Mouse (Mus musculus): ENCODE results near the gene Myo16.

Gene Myo16

DNA sequence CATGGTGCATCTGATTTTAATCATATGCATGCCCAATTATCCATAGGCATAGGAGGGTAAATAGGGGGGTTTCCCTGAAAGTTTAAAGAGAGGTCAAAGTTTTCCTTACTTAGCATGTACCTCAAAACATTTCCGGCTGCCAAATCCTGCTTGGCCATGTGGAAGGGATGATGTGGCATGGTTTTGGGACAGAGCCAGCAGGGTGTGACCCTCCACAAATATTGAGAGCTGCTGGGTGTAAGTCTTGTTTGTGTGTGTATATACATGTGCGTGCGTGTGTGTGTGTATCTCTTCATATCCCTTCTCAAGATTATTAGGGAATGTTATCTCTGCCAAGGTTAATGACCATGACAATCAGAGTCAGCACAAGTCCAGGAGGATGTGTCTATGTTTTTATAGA is 150.3 kb downstream of the Myo16 start:
- no peak for DNase-seq (ENCODE audit: low read depth)

DNA sequence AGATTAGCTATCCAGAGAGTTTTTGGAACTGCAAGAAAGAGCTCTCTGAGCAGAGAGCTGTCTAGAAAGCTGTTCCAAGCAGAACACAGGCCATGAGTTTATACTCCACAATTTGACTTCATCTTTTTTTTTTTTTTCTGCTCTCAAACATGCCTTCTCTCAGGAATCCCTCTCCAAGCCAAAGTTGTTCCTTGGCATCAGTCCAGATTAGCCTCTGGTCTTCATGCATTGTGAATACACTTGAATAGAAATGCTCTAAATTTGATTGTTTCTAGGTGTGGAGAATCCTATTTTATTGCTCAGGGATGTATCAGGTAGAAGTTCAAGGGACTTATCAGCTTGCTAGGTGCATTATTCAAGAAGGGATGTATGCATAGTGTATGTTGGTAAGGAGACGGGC is 151.0 kb downstream of the Myo16 start:
- DNase-seq (ENCODE audit: low read depth): no peak

DNA sequence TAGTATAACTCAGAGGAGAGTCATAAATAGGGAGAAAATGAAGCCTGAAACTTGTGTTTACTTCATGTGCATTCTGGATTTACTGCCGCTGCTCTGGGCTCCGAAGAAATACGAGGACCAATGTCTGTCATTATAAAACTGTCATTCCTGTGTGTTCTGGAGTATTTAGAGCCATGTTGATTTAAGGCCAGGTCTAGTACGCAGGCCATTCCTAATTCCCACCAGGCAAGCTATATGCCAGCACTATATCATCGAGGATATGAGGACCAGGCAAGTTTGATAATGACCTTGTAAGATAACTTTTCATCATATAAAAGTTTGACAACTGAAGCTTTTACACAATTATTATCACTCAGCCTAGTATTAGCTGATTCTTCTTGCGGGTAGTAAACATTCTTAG is 153.6 kb downstream of the Myo16 start:
- no peak for DNase-seq (ENCODE audit: low read depth)

DNA sequence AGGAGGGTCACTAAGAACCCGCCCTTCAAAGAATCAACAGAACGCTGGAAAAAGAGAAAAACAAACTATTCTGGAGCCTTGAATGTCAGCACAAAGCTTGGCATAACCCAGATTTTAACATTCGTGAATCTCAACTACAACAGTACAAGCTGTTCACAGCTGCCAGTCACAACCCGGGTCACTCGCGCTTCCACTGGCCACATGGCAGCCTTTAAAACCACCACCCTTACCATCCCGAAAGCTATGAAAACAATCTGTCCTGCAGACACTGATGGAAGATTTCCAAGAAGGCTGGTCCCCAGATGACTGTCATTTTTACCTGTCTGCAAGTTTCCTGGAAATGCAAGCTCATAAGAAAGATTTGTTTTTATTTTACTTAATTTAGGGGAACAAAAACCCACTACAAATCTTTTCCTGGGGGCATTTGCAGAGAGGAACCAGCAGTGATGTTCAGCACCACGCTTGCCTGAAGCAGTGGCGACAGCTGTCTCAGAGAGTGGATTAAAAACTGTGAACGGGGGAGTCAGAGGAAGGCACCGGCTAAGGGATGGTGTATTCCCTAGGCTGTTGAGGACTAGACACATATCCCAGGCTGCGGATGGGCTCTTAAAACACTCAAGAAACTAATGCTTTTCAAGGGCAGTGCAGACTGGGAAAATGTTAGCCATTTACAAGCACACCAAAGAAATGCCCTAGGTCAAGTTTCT is 154.2 kb downstream of the Myo16 start:
- no peak for DNase-seq (ENCODE audit: low read depth)

GRCm38 (mm10) chr8:10310470-10310869 is 156.8 kb downstream of the Myo16 start:
- no peak for DNase-seq (ENCODE audit: low read depth)

- no peak for DNase-seq (ENCODE audit: low read depth)
Measured at GRCm38 (mm10) chr8:10312316-10312715, 158.6 kb downstream of the Myo16 start.

DNA sequence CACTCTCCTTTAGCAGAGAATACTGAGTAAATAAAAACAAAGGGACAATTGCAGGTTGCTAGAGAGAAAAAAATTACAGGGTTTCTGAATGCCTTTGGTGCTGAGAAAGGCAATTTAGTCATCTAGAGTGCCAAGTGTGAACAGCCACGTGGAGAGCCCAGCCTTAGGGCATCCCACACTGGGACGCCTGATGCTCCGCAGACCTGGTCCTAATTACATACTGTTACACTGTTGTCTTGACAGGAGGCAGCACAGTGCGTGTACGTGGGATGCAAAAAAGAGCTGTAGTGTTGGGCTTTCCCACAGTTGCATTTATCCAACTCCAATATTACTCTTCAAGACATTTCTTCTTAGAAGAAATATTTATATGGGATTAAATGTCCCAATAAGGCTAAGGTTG is 162.5 kb downstream of the Myo16 start:
- no peak for DNase-seq (ENCODE audit: low read depth)

- no peak for DNase-seq (ENCODE audit: low read depth)
Measured at GRCm38 (mm10) chr8:10318103-10318502, 164.4 kb downstream of the Myo16 start.

GRCm38 (mm10) chr8:10350451-10350850 is 196.7 kb downstream of the Myo16 start:
- no peak for DNase-seq (ENCODE audit: low read depth)

DNA sequence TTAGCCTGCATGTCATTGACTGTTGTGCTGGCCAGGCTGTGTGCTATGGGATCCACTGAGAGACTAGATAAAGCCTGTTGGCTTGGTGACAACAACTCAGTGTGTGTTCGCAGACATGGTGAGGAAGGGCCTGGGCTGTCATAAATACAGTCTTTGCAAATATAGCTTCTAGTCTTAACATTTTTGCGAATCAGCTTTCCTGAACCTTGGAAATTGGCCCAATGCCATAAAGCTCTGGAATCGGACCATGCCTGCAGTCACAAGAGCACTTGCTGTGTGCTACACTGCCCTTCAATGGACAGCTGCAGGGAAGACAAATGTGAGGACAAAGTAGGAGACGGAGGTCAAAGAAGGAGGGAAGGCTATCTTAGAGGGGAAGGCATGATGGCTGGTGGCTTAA is 205.0 kb downstream of the Myo16 start:
- DNase-seq (ENCODE audit: low read depth): no peak

- DNase-seq (ENCODE audit: low read depth): no peak
Measured at GRCm38 (mm10) chr8:10362949-10363348, 209.2 kb downstream of the Myo16 start.

DNA sequence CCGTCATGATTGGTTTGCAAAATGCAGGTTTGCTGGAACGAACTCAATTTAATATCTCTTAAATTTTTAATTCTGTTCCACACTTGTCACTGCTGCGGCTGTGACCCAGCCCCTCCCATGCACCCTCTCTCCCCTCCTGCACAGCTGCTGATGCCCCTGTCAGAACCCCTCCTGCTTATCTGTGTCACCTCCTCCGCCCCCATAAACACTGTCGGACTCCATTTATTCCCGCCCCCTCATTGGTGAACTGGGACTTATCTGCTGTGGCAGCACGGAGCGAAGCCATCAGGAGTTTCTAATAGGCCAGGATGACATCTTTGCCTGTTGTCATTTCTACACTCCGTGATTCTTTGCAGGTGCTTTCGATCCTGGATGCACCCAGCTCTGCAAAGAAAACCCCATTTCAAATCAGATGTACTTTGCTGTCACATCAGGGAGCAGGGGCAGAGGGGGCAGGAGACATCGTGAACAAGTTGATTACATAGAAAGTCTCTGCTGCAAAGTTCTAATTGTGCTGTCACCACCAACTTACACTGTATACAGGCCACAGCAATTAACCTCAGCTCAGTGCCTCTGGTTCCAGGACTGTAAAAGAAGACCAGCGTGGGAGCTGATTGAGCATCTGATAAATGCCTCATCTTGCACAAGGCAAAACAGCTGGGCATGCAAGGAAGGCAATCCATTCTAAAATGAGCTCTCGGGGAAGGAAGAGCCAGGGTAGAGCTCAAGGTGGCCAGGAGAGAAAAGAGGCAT is 210.1 kb downstream of the Myo16 start:
- DNase-seq (ENCODE audit: low read depth): no peak

DNA sequence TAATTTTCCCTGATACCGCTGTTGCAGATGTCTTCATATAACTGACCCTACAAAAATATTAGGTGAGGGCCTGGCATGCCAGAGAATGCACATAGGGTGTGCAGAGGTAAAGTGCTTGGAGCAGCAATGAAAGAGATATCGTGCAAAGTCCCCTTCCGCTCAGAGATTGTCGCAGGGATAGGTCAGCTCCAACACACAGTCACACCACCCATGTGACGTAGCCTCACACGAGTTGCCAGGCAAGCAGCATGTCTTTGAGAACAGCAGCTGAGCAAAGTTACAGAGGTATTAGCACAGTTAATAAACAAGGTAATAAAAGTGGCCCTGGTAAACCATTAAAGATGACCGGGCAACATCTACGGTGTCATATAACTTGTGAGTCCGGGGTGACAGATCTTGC is 212.4 kb downstream of the Myo16 start:
- no peak for DNase-seq (ENCODE audit: low read depth)

DNA sequence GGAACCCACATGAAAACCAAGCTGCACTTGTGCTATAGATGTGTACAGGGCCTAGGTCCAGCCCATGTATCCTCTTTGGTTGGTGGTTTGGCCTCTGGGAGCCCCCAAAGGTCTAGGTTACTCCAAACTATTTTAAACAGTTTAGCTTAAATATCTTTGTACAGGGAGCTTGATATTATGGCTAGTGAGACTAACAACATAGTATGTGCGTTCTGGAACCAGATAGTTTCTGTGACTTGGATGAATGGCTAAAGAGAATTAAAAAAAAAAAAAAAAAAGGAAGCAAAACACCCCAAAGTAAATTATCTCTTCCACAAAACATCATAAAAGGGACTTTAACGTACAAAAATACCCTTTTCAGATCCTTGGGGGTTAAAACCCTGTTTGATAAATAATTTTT is 218.9 kb downstream of the Myo16 start:
- no peak for DNase-seq (ENCODE audit: low read depth)

DNA sequence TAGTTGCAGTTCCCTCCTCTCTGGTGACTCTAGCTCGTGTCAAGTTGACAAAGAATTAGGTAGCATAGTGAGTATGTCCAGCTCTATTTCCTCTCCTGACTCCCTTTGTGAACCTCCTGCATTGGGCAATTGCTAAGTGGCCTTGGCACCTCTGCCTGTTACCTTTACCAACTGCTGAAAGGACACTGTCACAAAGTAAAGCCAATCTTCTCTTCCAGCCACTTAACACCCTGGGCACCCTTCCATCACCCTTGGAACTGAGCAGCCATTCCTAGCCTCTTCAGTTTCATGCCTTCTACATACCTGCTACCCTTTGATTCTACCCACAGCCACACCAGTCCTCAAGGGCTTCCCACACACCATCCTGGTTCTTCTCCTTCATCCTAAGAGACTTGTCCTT is 233.4 kb downstream of the Myo16 start:
- DNase-seq (ENCODE audit: low read depth): no peak

- DNase-seq (ENCODE audit: low read depth): no peak
Measured at GRCm38 (mm10) chr8:10391096-10391683, 237.5 kb downstream of the Myo16 start.

DNA sequence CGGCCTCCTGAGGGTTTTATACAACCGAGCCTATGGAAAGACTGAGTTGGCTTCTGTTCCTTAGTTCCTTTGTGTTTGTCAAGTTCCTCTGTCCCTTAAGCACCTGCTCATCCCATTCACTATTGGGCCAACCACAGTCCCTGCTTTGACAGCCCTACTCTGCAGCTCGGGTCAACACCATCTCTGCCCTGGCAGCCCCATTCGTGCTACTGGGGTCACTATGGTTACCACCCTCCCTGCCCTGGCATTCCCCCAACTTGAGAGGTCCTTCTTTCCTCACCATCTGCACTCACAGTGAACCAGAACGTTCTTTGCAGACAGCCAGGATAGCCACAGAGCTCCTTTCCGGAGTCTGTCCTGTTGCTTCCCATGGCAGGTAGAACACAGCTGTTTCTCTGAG is 238.2 kb downstream of the Myo16 start:
- DNase-seq (ENCODE audit: low read depth): no peak

DNA sequence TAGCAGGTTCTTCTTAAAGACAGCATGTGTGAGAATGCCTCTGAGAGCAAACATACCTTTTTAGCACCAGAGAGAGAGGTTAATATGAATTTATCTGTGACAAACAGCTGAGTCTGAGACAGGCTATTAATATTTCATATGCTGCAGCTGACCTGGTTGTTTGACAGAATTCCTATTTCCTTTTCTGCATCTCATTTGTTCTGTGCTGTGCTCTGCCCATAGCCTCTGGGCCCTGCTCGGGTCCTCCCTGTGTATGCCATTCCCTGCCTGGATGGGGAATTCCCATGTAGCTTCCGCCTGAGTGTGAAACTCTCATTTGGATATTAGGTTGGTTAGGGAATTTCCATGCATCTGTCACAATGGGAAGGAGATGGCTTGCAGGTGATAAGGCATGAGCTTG is 240.8 kb downstream of the Myo16 start:
- DNase-seq (ENCODE audit: low read depth): no peak

DNA sequence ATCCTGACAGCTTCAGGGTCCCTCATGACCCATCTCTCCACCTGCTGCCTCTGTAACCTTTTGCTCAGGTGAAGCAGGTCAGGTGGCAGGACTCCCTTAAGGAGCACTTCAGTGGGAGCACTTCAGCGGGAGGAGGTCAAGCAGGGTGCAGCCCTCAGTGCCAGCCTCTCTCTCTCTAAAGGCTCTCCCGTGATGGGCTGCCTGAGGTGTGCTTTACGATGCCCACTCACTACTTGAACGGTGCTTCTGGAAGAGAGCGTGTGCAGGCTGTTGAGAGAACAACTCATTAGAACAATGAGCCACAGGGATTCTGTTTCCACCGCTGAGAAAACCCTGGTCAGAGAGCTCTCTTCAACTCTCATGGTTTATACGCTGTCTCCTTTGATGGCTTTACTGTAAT is 241.4 kb downstream of the Myo16 start:
- no peak for DNase-seq (ENCODE audit: low read depth)

GRCm38 (mm10) chr8:10402606-10403005 is 248.9 kb downstream of the Myo16 start:
- DNase-seq (ENCODE audit: low read depth): peak; percentile 68

GRCm38 (mm10) chr8:10405469-10405868 is 251.8 kb downstream of the Myo16 start:
- peak; percentile 30 for DNase-seq (ENCODE audit: low read depth)

DNA sequence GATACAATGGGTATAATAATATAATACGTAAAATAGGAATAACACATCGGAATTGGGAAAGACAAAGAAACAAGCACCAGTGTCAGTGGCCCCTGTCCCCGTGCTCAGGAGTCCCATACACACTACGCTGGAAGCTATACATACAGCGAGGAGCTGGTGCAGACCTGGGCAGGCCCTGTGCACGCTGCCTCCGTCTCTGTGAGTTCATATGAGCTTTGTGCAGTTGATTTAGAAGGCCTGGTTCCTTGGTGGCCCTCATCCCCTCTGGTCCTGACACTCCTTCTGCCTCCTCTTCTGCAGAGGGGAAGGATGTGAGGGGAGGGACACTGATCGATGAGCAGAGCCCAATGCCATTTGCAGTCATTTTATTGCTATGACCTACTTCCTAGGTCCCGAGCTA is 255.3 kb downstream of the Myo16 start:
- no peak for DNase-seq (ENCODE audit: low read depth)

- DNase-seq (ENCODE audit: low read depth): no peak
Measured at GRCm38 (mm10) chr8:10411511-10411910, 257.8 kb downstream of the Myo16 start.

Data from naive thymus-derived CD4-positive, alpha-beta T cell, adult 2 months (primary cell).